Mouse (Mus musculus) liver, postnatal 0 days (tissue): ENCODE data around the gene Dst.

Experiments
- CTCF ChIP-seq: sonication (generic); IDR thresholded peaks from 2 replicates; pipeline ENCODE4 v1.5.1; 2016; ENCODE audit warnings: antibody characterized with exemption, low read depth
- EP300 ChIP-seq: IDR thresholded peaks from 2 replicates; pipeline ENCODE4 v1.6.1; 2016; ENCODE audit warnings: antibody characterized with exemption, low read depth, mild to moderate bottlenecking

- no peak for TF ChIP-seq EP300
- TF ChIP-seq CTCF, result no peak
These were observed 232.7 kb downstream of the Dst start for GRCm38 (mm10) chr1:34140686-34141085.
